Mouse (Mus musculus) cerebellum, adult 18-20 months (tissue): ENCODE measurements at regions not wholly inside any gene's neighbourhood (a gene's known extent, or its start where the extent isn't known, plus 50 kb on each side); places are given as distances from the start of the nearest gene placed in this dataset.

Experiments used
- DNase-seq, 2 experiments: peaks; one replicate each; pipeline ENCODE4 v3.0.0; 2021

DNA sequence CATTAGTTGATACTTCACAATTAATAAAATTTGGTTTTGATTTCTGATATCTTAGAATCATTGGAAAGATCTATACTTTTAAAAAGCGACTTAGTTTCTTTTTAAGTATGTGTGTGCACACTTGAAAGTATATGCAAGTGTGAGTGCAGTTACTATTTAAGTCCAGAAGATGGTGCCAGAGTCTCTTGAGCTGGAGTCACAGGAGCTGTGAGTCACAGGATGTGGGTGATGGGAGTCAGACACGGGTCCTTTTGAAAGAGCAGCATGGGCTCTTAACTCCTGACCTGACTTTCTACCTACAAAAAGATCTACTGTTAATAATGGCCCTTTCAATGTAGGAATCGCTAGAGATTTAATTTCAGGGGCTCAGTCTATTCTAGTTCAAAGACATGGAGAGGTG, 87.8 kb upstream of the Cntnap4 start:
- DNase-seq: no peak

DNA sequence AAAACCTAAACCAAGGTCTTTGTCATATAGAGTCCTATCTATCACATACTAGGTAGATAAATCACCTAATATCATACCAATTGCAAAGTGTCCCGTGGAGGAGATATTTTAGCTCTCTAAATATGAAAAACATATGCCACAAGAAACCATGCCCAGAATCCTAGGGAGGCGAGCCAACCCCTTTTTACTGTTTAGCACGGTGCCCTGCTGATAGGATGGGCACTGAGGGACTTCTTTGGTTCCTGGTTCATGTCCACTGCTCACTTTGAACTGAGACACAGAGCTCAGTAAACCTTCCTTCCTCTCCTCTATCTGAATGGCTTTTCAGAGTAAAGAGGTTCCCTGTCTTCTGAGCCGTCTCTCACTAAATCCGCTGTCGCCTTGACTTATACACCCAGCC, 77.6 kb upstream of the Cntnap4 start:
- peak; percentile 64 to 67 for DNase-seq

DNA sequence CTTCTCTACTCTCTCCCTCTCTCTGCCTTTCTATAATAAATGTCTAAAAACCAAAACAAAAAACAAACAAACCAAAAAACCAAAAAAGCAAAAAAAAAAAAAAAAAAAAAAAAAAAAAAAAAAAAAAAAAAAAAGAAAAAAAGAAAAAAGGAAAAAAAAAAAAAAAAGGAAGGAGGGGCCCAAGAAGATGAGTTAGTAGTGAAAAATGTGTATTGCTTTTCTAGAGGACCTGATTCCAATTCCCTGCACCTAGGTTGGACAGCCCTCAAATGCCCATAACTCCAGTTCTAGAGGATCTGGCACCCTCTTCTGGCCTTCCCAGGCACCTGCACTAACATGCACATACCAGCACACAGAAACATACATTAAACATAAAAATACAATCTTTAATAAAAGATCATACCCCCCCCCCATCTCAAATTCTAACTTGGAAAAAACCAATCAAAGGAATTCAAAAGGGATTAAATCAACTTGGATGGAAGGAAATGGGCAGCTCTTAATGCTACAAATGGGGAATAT, 70.9 kb upstream of the Cntnap4 start:
- no peak for DNase-seq

DNA sequence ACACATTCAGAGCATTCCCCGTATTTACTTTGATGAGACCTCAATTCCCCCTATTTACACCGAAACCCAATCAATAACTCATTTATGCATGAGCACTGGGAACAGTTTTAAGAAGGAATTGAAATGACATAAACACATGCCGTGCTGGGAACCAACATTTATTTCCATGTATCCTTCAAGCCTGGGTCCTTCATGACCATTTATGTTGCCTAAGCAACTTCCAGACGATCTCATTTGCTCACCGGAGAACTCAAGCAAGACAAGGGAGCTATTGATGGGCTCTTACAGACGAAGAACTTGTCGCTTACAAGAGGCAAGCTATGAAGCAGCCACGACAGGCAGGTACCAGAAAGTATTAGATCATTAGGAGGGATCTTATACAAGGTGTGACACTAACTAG, 65.8 kb upstream of the Cntnap4 start:
- DNase-seq: no peak
